18 mouse cellular contexts compared by ENCODE assay signal in genomic region chr13:37837372-37837771, GRCm38 (mm10).
"Had no signal": no experiment of that assay in that cellular context is flagged by ENCODE, and none has a peak within 500 bp of the region (broad histone marks: within the 10 kb centered on the region; RNA-seq: fewer than 3 reads in every experiment).

No protein-coding gene starts in this region.

- H3K9ac ChIP-seq: limb, embryonic 13.5 days; liver, embryonic 15.5 days; midbrain, embryonic 12.5 days; midbrain, embryonic 15.5 days; neural tube, embryonic 13.5 days; stomach, embryonic 15.5 days had no signal

- H3K9me3 ChIP-seq: limb, embryonic 10.5 days; limb, embryonic 13.5 days; liver, embryonic 15.5 days; midbrain, embryonic 12.5 days; midbrain, embryonic 15.5 days; neural tube, embryonic 13.5 days; stomach, embryonic 15.5 days had no signal

- H3K36me3 ChIP-seq: limb, embryonic 10.5 days; midbrain, embryonic 12.5 days; midbrain, embryonic 15.5 days; neural tube, embryonic 13.5 days; stomach, embryonic 15.5 days had no signal

- H3K4me2 ChIP-seq: limb, embryonic 13.5 days; liver, embryonic 15.5 days; midbrain, embryonic 12.5 days; midbrain, embryonic 15.5 days; neural tube, embryonic 13.5 days; stomach, embryonic 15.5 days had no signal

- H3K4me1 ChIP-seq: midbrain, embryonic 12.5 days; midbrain, embryonic 15.5 days; neural tube, embryonic 13.5 days had no signal

- H3K27me3 ChIP-seq: limb, embryonic 13.5 days; liver, embryonic 15.5 days; stomach, embryonic 15.5 days had no signal

- ATAC-seq: intestine, postnatal 0 days; midbrain, embryonic 15.5 days had no signal

- H3K27ac ChIP-seq: limb, embryonic 10.5 days; limb, embryonic 13.5 days; liver, embryonic 15.5 days; midbrain, embryonic 12.5 days; midbrain, embryonic 15.5 days; neural tube, embryonic 13.5 days; stomach, embryonic 15.5 days had no signal

- H3K4me3 ChIP-seq: limb, embryonic 10.5 days; limb, embryonic 13.5 days; liver, embryonic 15.5 days; midbrain, embryonic 12.5 days; midbrain, embryonic 15.5 days; neural tube, embryonic 13.5 days; stomach, embryonic 15.5 days had no signal

- DNase-seq: kidney, adult 2 months; kidney, postnatal 14 days; kidney, postnatal 4 days; layer of hippocampus, adult 9-11 months; lung, adult 2 months; lung, postnatal 14 days; retina, postnatal 1 day; right cerebral cortex, postnatal 25 days; spleen, adult 18-20 months; thymus, postnatal 25 days had no signal
